Mouse (Mus musculus): ENCODE data around the gene Uap1l1.
"Not testable (repeated sequence)": the region's sequence is repeated elsewhere in the genome, so short reads cannot be mapped to it uniquely, and the experiment has no call there.

Gene Uap1l1

DNA sequence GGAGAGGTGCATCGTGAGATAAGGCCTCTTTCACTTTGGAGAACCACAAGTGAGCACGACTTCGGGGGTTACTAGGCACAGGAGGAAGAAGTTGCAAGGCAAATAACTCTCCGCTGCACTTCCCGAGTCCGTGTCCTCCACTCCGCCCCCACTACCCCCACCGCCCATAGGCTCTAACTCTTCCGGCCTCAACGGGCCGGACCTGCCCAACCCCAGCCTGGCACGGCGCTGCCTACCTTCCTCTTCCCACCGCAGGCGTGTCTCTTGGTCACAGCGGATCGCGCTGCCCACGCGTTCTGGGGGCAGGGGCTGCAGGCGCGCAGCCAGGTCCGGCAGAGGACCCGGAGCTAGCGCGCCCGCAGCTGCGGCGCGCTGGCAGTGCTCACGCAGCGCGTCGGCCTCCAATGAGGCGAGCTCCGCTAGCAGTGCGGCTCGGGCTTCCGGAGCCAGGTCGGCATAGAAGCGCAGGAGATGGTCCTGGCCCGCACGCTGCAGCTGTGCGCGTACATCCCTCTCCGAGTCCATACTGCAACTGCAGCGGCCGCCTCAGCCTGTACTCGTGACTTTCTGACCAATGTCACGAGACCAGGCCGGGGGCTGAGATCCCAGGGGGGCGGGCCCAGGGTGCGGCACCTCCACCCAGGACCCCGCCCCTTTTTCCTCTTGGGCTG, at the start of gene Uap1l1:
Gene Uap1l1, minus strand, starts transcription at position 592 of the 671 bp plus-strand sequence.
- peak; percentile 54 for DNase-seq

DNA sequence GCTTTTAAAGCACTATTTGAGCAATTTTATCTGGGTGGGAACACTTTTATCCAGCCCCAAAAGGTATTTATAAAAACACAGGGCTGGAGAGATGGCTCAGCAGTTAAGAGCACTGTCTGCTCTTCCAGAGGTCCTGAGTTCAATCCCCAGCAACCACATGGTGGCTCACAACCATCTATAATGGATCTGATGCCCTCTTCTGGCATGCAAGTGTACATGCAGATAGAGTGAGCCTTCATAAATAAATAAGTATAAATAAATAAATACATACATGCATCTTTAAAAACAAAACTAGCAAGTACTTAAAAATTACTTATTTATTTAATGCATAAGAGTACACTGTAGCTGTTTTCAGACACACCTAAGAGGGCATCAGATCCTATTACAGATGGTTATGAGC, 48.0 kb upstream of the Uap1l1 start:
- DNase-seq = not testable (repeated sequence)

DNA sequence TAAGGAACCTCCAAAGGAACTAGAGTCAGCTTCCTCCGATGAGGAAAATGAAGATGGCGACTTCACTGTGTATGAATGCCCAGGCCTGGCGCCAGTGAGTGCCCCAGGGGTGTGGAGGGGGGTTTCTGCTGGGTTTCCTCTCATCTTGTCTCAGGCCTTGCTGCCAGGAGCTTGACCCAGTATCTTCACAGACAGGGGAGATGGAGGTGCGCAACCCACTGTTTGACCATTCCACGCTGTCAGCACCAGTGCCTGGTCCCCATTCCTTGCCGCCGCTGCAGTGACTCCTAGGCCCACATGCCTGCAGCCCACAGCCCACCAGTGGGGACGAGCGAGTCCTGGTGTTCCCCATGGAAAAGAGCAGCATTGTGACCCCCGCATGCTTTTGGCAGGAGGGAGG, 43.4 kb upstream of the Uap1l1 start:
- DNase-seq = no peak

DNA sequence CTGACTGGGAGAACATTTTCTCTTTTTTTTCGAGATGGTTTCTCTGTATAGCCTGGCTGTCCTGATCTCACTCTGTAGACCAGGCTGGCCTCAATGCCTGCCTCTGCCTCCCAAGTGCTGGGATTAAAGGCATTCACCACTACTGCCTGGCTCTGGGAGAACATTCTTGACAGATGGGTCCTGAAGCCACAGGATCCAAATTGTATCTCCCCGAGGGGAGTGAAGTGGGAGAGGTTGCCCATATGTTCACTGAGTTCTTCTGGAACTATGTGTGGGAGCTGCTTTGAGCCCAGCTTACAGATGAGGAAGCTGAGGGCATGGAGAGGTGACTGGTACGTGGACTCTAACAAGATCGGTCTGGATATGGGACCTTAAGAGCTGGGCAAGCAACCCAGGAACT, 38.5 kb upstream of the Uap1l1 start:
- DNase-seq = no peak

- peak; percentile 90 for DNase-seq
Observed at GRCm38 (mm10) chr2:25402972-25403601, 37.6 kb upstream of the Uap1l1 start.

- peak; percentile 88 for DNase-seq
Observed at GRCm38 (mm10) chr2:25402377-25402971, 37.0 kb upstream of the Uap1l1 start.

GRCm38 (mm10) chr2:25400764-25401163, 35.3 kb upstream of the Uap1l1 start:
- peak; percentile 75 for DNase-seq

- DNase-seq = no peak
Observed at GRCm38 (mm10) chr2:25400291-25400690, 34.8 kb upstream of the Uap1l1 start.

- no peak for DNase-seq
Observed at GRCm38 (mm10) chr2:25399051-25399450, 33.6 kb upstream of the Uap1l1 start, which contains the start of gene Npdc1. TSS of gene Npdc1 (plus strand) at chr2:25399351.

GRCm38 (mm10) chr2:25398065-25398464, 32.6 kb upstream of the Uap1l1 start:
- DNase-seq = no peak

GRCm38 (mm10) chr2:25397010-25397409, 31.5 kb upstream of the Uap1l1 start:
- DNase-seq = no peak

DNA sequence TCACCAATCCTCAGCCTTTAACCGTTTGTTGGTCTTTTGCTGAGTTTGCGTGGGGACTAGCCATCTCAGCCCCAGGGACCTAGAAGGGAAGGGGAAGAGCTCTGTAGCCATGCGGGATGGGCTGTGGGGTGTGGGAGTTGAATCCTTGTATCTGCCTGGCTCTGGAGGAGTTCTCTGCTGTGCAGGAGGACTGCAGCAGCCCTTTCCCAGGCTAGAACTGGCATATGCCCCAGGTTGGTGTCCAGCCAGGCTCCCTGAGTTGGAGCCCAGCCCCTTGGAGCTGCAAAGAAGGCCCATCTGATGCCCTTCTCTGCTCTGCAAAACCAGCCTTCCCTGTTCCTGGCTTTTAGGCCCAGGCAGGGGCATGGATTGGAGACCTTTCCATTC, 31.1 kb upstream of the Uap1l1 start:
- DNase-seq = peak; percentile 83

DNA sequence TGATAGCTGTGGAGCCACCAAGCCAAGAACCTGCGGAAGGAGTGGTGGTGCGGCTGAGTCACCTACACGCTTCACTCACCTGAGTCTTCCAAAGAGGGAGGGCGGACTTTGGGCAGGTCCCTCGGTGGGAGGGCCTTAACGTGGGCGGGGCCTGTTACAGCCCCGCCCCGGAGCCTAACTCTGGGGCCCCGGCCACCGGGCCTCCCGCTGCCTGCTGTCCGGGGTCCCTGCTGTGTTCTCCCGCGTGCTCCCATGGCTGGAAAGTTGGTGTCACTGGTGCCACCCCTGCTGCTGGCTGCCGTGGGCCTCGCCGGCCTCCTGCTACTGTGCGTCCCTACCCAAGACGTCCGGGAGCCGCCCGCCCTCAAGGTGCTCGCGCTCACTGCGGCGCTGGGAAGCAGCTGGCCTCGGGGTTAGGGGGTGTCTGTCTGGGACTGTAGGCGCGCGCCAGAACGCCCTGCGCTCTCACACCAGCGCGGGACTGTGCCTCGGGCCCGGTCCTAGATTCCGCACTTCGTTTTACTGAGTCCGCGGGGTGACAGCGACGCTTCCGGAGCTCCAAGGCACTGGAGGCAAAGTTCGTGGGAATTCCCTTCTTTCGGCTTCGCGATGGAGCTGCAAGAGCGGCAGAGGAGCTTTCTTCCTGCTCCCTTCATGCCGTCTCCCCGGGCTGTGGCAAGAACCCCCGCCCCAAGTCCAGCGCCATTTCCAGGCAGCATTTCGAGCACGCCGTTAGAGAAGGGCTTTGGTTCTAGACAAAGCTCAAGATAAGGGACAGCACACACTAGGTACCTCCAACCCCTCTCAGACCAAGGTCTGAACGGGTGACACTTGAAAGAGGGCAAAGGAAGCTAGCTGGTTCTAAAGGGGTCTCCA, 30.5 kb upstream of the Uap1l1 start, which contains the start of gene Entpd2:
Gene Entpd2, plus strand, starts transcription at position 154 of the 876 bp plus-strand sequence.
- DNase-seq = peak; percentile 67

DNA sequence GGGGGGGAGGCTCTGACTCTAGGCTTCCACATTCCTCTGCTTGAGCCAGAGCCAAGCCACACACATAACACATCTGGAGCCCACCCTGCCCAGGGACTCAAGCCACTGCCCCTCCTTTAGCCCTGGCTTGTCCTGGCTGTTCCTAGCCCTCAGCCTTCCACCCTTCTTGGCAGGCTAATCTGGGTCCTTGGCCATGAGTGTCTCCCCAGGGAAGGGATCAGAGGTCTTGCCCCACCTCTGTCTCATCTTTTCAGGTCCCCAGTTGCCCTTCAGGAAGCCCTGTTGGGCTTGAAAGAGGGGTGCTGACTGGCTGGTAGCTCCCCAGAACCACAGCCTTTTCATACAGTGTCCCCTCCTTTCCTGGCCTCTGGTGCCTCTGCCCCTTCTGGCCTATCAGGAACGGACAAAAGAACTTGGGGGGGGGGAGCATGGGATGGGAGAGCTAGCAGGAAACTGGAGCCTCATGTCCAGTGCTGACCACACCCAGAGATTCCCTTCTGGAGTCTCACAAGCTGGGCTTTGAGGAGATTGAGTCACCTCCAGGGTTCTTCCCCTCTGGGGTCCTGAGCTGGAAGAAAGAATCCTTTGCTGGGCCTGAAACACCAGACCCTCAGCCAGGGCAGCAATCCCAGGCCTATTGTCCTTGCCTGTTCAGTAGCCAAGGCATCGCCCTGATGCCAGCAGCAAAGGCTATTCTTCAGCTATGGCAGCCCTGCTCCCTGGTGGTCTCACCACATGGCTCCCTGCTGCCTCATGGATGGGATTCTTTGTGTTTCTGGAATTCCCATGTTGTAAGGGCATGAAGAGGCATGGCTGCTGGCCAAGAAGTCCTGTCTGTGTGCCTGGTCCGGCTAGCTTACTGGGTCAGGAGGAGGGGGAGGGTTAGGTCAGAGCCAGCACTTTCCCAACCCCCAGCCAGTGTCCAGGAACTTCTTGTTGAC, 29.1 kb upstream of the Uap1l1 start:
- DNase-seq = peak; percentile 68

DNA sequence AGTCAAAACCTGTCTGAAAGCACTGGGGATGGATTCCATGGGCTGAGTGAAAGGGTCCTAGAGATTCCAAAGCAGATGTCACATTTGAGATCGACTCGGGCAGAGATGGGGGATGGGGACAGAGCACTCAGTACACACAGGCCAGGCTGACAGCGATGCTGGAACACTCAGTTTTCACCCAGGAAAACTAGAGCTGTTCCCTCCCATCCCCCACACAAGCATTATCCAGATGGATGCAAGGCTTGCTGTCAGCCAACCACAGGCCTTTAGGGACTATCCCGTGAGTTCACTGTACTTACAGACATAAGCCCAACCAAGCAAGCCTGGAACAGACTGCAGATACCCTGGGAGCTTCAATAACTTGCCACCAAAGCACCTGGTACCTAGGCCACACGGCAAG, 25.8 kb upstream of the Uap1l1 start:
- DNase-seq = no peak

GRCm38 (mm10) chr2:25384492-25384891, 19.0 kb upstream of the Uap1l1 start:
- no peak for DNase-seq

DNA sequence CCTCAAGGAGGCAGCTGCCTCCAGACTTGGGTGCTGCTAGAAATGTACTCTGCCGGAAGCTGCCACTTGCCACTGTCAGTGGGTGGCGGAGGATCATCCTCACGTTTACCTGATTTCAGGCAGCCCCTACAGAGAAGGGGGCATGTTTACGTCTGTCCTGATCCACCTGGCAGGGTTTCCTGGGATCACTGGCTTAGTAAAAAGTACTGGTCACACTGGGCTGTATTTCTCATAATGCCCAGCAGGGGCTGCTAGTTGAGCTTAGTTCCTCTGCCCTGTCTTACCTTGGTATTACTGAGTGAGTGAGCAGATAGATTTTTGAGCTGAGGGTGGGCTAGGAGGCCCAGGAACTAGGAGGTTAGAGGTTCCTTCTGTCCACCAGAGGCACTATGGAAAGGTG, 11.1 kb upstream of the Uap1l1 start:
- DNase-seq = peak; percentile 77

DNA sequence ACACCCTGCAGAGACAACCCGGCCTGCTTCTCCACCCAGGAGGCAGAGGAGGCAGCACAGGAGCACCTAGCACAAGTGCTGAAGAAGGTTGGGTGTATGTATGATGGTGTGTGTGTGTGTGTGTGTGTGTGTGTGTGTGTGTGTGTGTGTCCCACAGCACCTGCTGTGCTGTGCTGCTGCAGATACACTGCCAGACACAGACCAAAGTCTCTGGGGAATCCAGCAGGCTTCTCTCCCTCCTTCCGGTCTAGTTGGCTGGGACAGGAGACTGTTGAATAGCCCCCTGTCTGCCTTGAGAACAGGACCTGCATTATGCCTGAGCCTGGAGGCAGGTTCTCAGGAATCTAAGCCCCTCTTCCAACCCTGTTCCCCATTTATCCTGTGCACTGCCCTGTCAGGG, 7.9 kb upstream of the Uap1l1 start:
- no peak for DNase-seq

DNA sequence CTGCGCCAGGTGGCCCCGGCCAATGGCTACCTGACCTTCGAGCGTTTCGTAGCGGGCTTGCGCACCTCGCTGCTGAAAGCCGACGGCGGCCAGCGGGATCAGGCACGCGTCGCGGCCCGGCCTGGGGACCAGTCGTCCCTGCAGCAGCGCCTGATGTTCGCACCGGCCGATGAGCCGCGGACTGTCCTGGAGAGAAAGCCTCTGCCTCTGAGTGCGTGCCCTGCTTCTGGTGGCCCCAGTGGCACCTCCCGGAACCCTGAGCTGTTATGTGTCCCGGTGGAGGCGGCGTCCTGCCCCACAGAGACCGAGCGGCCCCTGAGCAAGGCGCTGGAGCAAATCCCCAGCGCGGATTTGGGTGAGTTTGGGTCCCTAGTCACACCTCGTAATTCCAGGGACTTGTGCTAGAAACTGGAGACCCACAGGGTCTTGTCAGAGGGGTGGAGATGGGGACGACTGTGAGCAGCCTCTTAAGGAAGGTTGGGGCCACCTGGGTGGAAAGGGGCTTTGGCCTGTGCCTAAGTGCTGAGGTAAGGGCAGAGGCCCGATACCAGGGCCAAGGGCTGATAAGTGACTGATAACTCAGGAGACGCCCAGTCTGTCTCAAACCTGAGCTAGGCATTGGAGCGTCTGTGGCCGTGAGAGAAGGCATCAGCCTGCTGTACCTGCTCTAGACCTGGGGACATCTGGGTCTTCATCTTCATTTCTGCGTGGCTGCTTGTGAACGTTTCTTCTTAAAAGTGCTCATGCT, 7.3 kb upstream of the Uap1l1 start:
- DNase-seq = no peak

DNA sequence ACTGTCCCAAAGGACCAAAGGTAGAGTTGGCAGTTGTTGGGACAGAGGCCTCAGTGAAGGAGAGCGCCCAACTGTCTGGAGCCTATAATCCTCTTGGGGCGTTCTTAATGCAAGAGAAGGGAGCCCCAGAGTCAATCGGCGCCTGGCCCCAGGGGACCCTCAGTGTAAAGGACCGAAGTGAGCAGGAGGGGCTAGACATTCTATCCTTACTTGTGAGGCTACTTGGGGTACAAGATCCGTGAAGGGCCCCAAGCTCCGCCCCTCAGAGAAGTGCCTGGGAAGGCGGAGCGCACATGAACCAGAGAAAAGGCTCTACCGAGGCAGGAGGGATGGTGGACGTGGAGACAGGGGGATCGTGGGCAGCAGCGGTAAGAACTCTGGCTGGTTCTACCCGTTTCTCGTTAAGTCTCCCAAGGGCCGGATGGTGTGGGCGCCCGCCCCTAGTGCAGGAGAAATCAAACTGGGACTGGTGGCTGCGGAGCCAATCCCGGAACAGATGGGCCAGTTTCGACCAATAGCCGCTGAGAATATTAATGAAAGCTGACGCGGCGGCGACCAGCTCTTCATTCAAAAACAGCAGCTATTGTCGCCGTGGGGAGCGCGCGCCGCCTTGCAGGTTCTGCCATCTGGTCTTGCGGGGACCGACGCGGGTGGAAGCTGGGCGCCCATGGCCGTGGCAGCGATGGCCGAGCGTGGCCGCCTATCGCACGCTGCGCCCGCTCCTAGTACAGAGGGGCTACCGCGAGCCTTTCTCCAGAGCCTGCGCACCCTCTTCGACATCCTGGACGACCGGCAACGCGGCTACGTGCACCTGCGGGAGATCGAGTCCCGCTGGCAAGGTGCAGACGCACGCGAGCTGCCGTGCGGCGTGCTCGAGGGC, 6.5 kb upstream of the Uap1l1 start, which contains the start of gene Sapcd2:
Gene Sapcd2, plus strand, starts transcription at position 558 of the 880 bp plus-strand sequence.
- peak; percentile 89 for DNase-seq
